Mouse (Mus musculus): ENCODE data around the gene Pten. TPM values are rescaled to one million over a fixed set of nuclear protein-coding genes. Genes with fewer than 3 reads are reported as not detected.
"Not testable (repeated sequence)": the region's sequence is repeated elsewhere in the genome, so short reads cannot be mapped to it uniquely, and the experiment has no call there.

The Pten gene
- polyA plus RNA-seq, 2 experiments from 2014 or later: 14.2 to 15.3 TPM

DNA sequence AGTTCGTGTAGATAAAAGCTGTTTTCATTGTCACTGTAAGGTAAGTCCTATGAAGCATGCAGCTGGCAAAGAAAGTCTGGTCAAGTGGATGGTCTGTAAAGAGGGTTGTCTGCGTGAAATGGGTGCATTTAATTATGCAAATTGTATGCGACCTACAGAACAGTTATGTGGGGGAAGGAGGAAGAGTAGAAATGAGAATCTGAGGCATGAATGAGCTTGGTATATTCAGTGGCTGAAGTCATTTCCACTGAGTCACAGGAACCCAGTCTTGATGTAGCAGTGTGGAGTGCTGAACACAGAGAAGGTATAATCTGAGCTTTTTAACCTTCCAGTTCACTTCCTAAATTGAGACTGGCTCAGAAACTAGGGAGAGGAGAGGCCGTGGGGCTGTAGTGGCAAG lies 61.5 kb downstream of the Pten start:
- ATAC-seq: no peak

DNA sequence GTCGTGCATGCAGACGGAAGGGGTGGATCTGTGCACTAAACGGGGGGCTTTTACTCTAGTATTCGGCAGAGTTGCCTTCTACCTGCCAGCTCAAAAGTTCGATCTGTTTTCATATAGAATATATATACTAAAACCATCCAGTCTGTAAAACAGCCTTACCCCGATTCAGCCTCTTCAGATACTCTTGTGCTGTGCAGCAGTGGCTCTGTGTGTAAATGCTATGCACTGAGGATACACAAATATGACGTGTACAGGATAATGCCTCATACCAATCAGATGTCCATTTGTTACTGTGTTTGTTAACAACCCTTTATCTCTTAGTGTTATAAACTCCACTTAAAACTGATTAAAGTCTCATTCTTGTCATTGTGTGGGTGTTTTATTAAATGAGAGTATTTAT lies 65.7 kb downstream of the Pten start:
- ATAC-seq: not testable (repeated sequence)

DNA sequence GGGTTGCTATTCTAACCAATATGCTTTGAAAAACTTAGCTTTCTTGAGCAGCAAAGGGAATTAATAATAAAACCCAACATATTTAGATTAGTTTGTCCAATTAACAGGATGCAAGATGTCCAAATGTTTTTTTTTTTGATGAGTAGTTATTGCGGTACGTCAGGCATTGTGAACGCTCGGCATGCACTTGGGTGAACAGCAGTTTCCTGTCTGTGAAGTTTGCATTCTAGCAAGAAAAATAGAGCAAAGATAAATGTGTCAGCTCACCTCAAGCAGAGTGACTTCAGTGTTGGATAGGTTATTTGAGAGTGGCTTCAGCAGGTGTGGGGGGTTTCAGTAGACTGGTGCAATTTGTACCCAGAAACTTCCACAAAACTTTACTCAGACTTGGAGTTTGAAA lies 69.3 kb downstream of the Pten start:
- ATAC-seq: no peak

DNA sequence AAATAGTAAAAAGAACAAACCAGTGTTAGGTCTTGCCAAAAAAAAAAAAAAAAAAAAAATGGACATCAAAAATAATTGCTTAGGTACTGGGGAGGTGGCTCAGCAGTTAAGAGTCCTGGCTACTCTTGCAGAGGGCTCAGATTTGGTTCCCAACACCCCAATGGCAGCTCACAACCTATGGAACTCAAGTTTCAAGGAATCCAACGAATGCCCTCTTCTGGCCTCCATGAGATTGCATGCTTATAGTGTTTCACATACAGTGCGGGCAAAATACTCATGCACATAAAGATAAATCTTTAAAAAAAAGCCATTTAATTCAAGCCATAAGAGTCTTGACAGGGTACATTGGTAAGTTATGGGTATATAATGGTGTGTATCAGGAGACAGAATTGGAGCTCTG lies 72.6 kb downstream of the Pten start:
- ATAC-seq: no peak

DNA sequence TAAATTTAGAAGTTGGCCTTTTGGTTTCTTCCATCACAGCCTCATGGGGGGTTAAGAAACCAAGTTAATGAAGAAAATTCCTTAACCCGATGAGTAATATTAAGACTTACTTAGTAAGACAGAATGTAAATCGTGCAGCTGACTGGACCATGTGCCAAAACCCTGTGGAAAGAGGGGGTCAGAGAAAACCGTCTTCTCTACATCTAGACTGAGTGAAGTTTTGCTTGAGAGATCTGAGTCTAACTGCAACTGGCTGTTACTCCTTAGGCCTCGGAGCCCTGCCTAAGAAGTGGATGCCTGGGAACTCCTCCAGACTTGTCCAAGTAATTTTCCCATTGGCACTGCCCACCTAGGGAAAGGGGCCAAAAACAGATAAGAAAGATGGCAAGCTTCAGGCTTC lies 74.0 kb downstream of the Pten start:
- ATAC-seq: no peak

DNA sequence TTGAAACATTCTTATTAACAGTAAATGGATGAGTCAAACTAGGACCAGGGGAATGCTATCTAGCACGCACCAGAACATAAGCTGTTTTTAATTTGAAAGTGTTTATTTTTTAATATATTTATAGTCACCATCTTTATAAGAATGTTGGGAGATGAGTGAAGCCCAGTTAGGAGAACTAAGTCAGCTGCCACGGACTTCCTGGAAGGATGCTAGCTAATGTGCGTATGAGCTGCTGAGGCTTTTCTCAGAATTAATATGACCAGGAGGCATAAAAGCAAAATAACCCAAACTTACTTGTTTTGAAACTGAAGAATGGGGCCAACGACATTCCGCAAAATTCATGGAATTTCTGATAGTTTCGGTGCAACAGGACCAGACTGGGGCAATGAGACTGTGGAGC lies 83.2 kb downstream of the Pten start:
- no peak for ATAC-seq

DNA sequence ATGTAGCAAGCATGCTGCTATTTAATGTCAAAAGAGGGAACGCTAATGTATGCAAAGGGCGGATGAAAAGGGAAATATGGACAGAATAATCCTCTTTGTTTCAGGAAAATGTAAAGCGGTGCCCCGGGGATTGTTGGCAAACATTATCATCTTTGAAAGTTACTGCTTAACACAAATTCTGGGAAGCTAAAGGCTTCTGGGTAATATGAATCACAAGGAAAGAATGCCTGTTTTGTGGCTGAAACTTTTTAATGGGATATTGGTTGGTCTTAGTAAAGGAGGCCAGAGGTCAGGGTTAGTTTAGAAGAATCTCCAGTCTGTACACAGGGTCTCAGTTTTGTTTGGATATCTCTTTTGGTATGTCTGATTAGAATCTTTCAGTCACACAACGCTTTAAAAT lies 87.2 kb downstream of the Pten start:
- no peak for ATAC-seq

DNA sequence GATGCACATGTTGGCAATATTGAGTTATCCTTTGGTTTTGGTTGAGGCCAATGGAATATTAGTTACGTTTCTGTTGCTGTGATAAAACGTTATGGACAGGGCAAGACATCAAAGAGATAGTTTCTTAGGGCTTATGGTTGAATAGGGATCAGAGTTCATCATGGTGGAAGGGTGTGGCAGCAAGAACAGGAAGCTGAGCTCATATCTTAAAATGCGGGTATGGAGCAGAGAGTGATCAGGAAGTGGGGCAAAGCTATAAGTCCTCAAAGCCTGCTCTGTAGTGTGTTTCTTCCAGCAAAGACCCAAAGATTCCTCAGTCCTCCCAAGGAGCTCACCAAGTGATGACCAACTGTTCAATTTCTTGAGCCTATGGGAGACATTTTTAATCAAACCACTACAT lies 90.7 kb downstream of the Pten start:
- no peak for ATAC-seq

DNA sequence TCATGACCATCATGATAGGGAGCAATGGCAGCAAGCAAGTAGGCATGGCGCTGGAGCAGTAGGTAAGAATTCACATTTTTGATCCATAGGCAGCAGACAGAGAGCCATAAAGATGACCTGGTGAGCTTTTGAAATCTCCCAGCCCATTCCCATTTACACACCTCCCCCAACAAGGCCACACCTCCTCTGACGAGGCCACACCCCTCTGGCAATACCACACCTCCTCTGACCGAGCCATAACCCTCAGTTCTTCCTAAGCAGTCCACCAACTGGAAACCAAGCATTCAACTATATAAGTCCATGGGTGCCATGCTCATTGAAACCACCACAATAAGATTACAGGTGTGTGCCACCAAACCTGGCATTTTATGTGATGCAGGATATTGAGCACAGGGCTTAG lies 95.0 kb downstream of the Pten start:
- no peak for ATAC-seq

DNA sequence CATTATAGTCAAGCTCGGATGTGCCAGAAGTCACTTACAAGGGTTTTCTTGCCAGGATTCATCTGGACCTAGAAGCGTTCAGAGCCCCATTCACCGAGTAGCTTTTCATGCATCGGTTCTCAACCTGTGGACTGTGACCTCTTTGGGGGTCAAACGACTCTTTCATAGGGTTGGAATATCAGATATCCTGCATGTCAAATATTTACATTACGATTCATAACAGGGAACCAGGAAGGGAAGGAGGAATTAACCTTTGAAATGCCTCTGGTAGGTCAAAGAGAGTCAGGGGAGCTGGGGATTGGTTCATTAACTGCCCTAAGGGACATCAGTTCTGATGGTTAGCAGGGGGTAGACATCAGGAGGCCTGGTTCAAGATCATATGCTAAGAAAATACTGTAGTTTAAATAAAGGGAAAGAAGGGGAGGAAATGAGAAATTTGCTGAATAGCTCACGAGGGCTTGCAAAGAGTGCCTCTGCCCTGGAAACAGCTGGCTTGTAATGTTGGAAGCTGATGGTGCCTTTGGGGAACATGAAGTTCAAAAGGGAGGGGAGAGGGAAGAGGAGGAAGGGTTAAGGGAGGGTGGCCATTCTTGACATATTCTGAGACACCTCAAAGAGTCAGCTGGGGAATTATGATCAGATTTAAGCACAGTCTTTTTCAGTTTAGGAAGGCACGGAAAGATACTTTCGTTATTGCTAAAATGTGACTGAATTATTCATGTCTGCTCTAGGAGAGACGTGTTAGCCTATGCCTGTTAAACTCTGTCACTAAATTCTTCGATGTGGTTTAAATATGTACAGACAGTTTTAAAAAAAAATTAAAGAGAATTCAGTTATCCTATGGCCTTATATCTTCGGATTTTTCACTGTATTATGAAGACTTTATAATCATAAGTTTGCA lies 104.6 kb downstream of the Pten start:
- no peak for ATAC-seq

DNA sequence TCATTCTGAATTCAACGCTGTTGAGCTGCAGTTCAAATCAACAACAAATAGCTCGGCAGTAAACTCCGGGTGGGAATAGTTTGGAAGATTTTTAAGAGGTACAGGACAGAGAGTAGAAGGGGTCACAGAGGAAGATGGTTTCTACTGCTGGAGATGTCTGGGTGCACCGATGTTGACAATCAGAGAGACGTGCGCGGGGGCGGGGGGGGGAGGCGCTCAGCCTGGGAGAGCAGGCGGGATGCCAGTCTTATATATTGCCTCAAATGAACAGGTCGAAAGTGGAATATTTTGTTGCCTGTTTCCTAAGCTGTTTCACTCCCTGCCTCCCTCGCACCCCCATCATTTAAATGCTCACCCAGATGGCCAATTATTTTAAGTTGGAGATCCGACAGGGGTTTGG lies 109.5 kb downstream of the Pten start:
- no peak for ATAC-seq

DNA sequence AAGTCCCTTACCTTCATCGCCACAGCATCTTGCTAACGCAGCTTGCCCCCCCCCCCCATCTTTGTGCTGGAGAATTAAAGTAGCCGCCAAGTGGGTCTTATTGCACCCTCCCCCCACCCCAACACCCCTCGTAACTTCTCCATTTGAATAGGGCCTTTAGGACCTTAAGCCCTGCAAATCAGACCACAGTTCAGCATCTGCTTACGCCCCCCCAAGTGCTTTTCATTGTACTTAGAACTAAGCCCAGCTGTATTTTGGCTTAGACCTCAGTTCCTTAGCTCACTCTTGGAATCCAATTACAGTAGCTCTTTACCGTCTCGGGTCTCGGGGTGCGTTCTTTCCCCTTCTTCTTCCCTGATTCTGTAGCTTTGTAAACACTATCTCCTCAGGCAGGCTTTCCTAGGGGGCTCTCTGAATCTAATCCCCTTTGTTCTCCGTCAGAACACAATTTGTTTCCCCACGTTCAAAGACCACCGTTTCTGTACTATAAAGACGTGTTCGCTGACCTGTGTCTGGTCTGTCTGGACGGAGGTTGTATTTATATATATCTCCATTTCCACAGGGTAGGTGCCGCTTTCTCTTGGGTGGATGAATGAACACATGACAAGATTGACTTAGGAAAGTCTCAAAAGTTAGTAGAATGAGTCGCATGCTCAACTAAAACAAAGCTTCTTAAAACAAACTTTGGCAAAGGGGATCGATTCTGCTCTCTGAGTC lies 110.0 kb downstream of the Pten start:
- ATAC-seq: no peak

DNA sequence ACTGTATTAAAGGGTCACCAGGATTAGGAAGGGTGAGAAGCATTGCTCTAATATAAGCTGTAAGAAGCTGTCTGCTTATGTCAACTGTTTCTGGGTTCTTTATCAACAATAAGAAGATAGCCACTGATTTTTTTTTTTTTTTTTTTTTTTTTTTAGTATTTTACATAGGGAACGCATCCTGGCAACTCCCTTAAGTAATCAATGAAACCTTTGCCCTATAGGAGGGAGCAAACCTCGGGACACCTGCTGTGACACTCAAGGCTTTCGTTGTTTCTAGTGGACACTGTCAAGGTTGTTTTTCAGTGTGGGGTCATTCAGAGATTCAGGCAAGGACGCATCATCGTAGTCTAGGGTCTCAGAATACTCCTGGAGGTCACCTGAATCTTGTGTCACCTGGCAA lies 111.3 kb downstream of the Pten start:
- no peak for ATAC-seq

DNA sequence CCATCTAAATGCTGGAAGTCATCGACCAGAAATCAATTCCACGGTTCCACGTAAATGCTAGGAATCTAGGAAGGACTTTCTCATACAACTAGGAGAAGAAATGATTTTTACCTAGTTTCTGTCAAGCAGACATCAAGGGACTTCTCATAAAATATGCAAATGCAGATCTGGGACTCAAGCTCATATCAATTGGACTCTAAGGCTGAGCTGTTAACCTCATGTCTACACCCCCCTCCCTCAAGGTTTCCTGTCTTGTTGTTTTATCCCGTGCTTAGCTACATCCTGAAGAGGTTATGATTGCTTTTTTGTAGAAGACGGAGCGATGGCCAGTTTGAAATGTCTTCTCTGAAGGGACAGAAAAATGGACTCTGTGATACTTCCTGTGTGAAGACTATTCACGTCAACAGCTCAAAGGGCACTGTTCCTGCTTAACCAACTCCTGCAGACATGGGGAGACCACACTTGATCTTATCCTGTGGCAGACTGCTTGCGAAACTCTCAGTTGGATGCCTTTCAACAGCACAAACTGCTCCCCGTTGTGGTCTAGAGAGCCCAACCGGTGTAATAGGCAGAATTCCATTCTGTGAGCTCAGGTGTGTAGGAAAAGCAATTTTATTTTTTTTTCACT lies 111.9 kb downstream of the Pten start:
- ATAC-seq: no peak

DNA sequence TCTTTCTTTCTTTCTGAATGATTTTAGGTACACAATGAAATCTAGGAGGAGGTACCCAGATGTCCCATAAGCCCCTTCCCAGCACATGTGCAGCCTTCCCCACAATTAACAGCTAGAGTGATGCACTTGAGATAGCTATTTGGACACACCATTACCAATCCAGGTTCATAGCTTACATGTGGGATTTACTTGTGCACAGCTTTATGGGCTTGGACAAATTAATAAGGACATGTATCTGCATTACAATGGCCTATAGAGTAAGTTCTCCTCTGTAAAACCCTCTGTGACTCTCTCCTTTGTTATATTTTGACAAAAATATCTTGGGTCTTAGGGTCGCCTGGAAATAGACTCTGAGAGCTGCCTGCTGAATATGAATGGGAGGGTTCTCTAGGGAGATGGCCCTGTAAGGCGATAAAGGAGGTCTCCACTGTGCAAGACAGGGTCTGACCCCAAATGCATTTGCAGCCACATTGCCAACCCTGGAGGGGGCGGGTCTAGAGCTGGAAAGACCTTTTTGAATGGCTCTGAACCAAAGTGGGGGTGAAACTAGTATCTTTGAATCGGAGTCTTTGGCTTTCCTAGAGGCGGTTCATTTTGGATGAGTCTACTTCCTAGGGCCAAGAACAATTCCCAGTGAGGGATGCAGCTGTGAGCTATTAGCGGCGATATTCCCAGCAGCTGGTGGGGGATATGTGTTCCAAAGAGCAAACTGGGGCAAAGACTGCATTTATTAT lies 116.8 kb downstream of the Pten start:
- ATAC-seq: no peak

Other genes with a start within 250 kb of the Pten start
- under 1 TPM; 0.20 to 0.71 TPM for gene Papss2, start 161.7 kb upstream of the Pten start, polyA plus RNA-seq (2017; shearing (Covaris generic))
- gene Atad1, start 17.7 kb upstream of the Pten start, polyA plus RNA-seq (2017; shearing (Covaris generic)): 100 to 1,000 TPM in 1 of 2 experiments, 10 to 100 TPM in 1; 86.2 to 108 TPM

All from activated CD4-positive, CD25-positive, alpha-beta regulatory T cell, adult 4 months (primary cell).